Mouse (Mus musculus): ENCODE measurements around the gene Mdh2. TPM values are rescaled to one million over a fixed set of nuclear protein-coding genes. Genes with fewer than 3 reads are reported as not detected.

Gene Mdh2
- polyA plus RNA-seq, 1 experiment, result 725 TPM

DNA sequence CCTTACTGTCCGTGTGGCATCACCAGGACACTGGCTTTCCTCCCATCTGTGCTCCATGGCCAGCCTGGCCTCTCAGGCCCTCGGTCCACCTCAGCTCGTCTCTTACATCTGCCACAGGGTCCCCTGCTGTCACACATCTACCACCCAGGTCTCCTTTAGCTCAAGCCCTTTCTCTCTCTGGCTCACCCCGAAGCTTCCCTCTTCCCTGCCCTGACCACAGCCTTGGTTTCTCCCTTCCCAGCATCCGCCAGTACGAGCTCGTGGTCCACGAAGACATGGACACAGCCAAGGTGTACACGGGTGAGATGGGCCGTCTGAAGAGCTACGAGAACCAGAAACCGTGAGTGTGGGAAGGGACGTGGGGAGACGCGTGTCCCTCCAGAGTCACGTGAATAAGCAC lies 47.0 kb upstream of the Mdh2 start:
- no peak overlapping the region for H3K4me3 ChIP-seq
- no peak for TF ChIP-seq POLR2AphosphoS2 (IDR thresholded peaks at IDR 0.05; ENCODE audit: insufficient read length, low read depth)
- no peak for TF ChIP-seq CEBPB (IDR thresholded peaks at IDR 0.05; ENCODE audit: insufficient read depth, poor library complexity, severe bottlenecking)
- no peak for TF ChIP-seq MAX (IDR thresholded peaks at IDR 0.05; ENCODE audit: low read depth)
- no peak for TF ChIP-seq REST (IDR thresholded peaks at IDR 0.05; ENCODE audit: insufficient read depth, insufficient read length)
- TF ChIP-seq MYOD1 (IDR thresholded peaks at IDR 0.05; ENCODE audit: control insufficient read depth in 1 of 3, insufficient read length in 2 of 3, low read depth in 2 of 3), result no peak
- TF ChIP-seq USF1 (IDR thresholded peaks at IDR 0.05; ENCODE audit: low read depth), result no peak
- no peak for TF ChIP-seq MYOG (IDR thresholded peaks at IDR 0.05; ENCODE audit: control insufficient read depth in 1 of 3, insufficient read depth in 1 of 3, insufficient read length in 2 of 3, low read depth in 2 of 3)
- TF ChIP-seq SRF (IDR thresholded peaks at IDR 0.05; ENCODE audit: control insufficient read depth, insufficient read length, low read depth), result no peak
- TF ChIP-seq TCF3 (IDR thresholded peaks at IDR 0.05; ENCODE audit: insufficient read length, low read depth), result no peak
- TF ChIP-seq TCF12 (IDR thresholded peaks at IDR 0.05; ENCODE audit: insufficient read depth, poor library complexity, severe bottlenecking), result no peak
- TF ChIP-seq POLR2A (IDR thresholded peaks at IDR 0.05; ENCODE audit: insufficient read length, low read depth), result no peak
- TF ChIP-seq E2F4 (IDR thresholded peaks at IDR 0.05; ENCODE audit: insufficient read depth), result no peak
- no peak overlapping the region for H3ac ChIP-seq (ENCODE audit: control insufficient read depth, insufficient read length)
- H3K27me3 ChIP-seq (ENCODE audit: control insufficient read depth, insufficient read depth, insufficient read length), result no peaks in the 10 kb centered on the region
- H3K36me3 ChIP-seq (ENCODE audit: control insufficient read depth, insufficient read depth), result peaks cover 14% of the 10 kb centered on the region
- no peak overlapping the region for H3K4me2 ChIP-seq (ENCODE audit: low read depth)
- H3K79me2 ChIP-seq (ENCODE audit: control insufficient read depth, insufficient read depth), result no peaks in the 10 kb centered on the region

DNA sequence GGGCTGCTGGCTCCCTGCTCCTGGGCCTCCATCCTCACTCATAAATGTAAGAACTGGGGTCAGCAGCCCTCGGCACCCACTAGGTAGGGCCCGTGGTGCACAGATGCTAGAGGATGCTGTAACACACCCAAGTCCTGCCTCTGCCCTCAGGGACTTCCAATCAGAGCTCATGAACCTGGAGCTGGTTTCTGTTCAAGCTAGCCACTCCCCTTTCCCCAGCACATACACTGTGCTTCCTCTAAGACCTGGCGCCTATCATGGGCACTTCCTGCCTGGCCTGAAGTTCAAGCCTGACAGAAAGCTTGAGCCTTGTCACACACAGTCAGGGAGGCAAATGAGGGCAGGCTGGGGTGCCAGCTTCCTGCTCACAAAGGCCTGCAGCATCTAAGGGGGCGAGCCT lies 45.2 kb upstream of the Mdh2 start:
- TF ChIP-seq USF1 (IDR thresholded peaks at IDR 0.05; ENCODE audit: low read depth), result no peak
- TF ChIP-seq TCF3 (IDR thresholded peaks at IDR 0.05; ENCODE audit: insufficient read length, low read depth), result no peak
- TF ChIP-seq MYOG (IDR thresholded peaks at IDR 0.05; ENCODE audit: control insufficient read depth in 1 of 3, insufficient read depth in 1 of 3, insufficient read length in 2 of 3, low read depth in 2 of 3), result no peak
- Histone ChIP-seq H3K4me2 (ENCODE audit: low read depth) (no peak overlapping the region), H3K79me2 (ENCODE audit: control insufficient read depth, insufficient read depth) (no peaks in the 10 kb centered on the region), H3ac (ENCODE audit: control insufficient read depth, insufficient read length) (no peak overlapping the region), H3K27me3 (ENCODE audit: control insufficient read depth, insufficient read depth, insufficient read length) (no peaks in the 10 kb centered on the region), H3K36me3 (ENCODE audit: control insufficient read depth, insufficient read depth) (peaks cover 15% of the 10 kb centered on the region), H3K4me3 (no peak overlapping the region)

DNA sequence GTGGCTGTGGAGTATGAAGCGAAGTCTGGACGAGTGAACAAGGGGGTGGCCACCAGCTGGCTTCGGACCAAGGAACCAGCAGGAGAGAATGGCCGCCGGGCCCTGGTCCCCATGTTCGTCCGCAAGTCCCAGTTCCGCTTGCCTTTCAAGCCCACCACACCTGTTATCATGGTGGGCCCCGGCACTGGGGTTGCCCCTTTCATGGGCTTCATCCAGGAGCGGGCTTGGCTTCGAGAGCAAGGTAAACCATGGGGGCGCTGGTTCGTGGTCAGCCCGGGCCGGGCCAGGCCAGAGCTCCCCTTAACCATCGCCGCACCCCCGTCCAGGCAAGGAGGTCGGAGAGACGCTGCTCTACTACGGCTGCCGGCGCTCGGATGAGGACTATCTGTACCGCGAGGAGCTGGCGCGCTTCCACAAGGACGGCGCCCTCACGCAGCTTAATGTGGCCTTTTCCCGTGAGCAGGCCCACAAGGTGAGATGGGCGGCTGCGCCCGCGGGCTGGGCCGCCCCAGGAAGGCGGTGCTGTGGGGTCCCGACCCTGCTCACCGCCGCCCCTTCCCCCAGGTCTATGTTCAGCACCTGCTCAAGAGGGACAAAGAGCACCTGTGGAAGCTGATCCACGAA lies 44.1 kb upstream of the Mdh2 start:
- Histone ChIP-seq H3K79me2 (ENCODE audit: control insufficient read depth, insufficient read depth) (no peaks in the 10 kb centered on the region), H3K4me3 (no peak overlapping the region), H3K27me3 (ENCODE audit: control insufficient read depth, insufficient read depth, insufficient read length) (no peaks in the 10 kb centered on the region), H3K4me2 (ENCODE audit: low read depth) (no peak overlapping the region), H3K36me3 (ENCODE audit: control insufficient read depth, insufficient read depth) (peaks cover 15% of the 10 kb centered on the region), H3ac (ENCODE audit: control insufficient read depth, insufficient read length) (no peak overlapping the region)
- TF ChIP-seq MYOD1 (IDR thresholded peaks at IDR 0.05; ENCODE audit: control insufficient read depth in 1 of 3, insufficient read length in 2 of 3, low read depth in 2 of 3) (no peak), MYOG (IDR thresholded peaks at IDR 0.05; ENCODE audit: control insufficient read depth in 1 of 3, insufficient read depth in 1 of 3, insufficient read length in 2 of 3, low read depth in 2 of 3) (no peak), POLR2AphosphoS2 (IDR thresholded peaks at IDR 0.05; ENCODE audit: insufficient read length, low read depth) (no peak), TCF12 (IDR thresholded peaks at IDR 0.05; ENCODE audit: insufficient read depth, poor library complexity, severe bottlenecking) (no peak), REST (IDR thresholded peaks at IDR 0.05; ENCODE audit: insufficient read depth, insufficient read length) (no peak), E2F4 (IDR thresholded peaks at IDR 0.05; ENCODE audit: insufficient read depth) (no peak), SRF (IDR thresholded peaks at IDR 0.05; ENCODE audit: control insufficient read depth, insufficient read length, low read depth) (no peak), POLR2A (IDR thresholded peaks at IDR 0.05; ENCODE audit: insufficient read length, low read depth) (no peak), USF1 (IDR thresholded peaks at IDR 0.05; ENCODE audit: low read depth) (no peak), CEBPB (IDR thresholded peaks at IDR 0.05; ENCODE audit: insufficient read depth, poor library complexity, severe bottlenecking) (no peak), MAX (IDR thresholded peaks at IDR 0.05; ENCODE audit: low read depth) (no peak), TCF3 (IDR thresholded peaks at IDR 0.05; ENCODE audit: insufficient read length, low read depth) (no peak)

DNA sequence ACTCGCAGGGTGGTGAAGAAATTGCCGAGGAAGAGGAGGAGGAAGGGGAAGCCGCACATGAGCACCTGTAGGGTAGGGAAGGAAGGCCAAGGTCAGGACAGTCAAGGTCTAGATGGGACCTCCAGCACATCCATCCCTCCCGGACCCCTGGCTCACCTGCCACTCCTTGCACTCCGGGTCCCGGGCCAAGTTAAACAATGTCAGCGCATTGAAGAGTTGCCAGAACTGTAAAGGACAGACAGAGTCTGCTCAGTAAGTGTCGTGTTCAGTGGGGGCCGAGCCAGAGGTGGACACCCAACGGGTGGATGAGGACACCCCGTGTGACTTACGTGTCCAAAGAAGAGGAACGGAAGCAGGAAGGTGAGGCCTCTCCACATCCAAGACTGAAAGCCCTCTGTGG lies 42.5 kb upstream of the Mdh2 start:
- Histone ChIP-seq H3K4me3 (no peak overlapping the region), H3ac (ENCODE audit: control insufficient read depth, insufficient read length) (no peak overlapping the region), H3K4me2 (ENCODE audit: low read depth) (no peak overlapping the region), H3K27me3 (ENCODE audit: control insufficient read depth, insufficient read depth, insufficient read length) (no peaks in the 10 kb centered on the region), H3K79me2 (ENCODE audit: control insufficient read depth, insufficient read depth) (no peaks in the 10 kb centered on the region), H3K36me3 (ENCODE audit: control insufficient read depth, insufficient read depth) (peaks cover 15% of the 10 kb centered on the region)
- no peak for TF ChIP-seq TCF3 (IDR thresholded peaks at IDR 0.05; ENCODE audit: insufficient read length, low read depth)
- no peak for TF ChIP-seq POLR2AphosphoS2 (IDR thresholded peaks at IDR 0.05; ENCODE audit: insufficient read length, low read depth)
- no peak for TF ChIP-seq TCF12 (IDR thresholded peaks at IDR 0.05; ENCODE audit: insufficient read depth, poor library complexity, severe bottlenecking)
- TF ChIP-seq MAX (IDR thresholded peaks at IDR 0.05; ENCODE audit: low read depth), result no peak
- TF ChIP-seq USF1 (IDR thresholded peaks at IDR 0.05; ENCODE audit: low read depth), result no peak
- no peak for TF ChIP-seq E2F4 (IDR thresholded peaks at IDR 0.05; ENCODE audit: insufficient read depth)
- no peak for TF ChIP-seq REST (IDR thresholded peaks at IDR 0.05; ENCODE audit: insufficient read depth, insufficient read length)
- no peak for TF ChIP-seq CEBPB (IDR thresholded peaks at IDR 0.05; ENCODE audit: insufficient read depth, poor library complexity, severe bottlenecking)
- TF ChIP-seq SRF (IDR thresholded peaks at IDR 0.05; ENCODE audit: control insufficient read depth, insufficient read length, low read depth), result no peak
- TF ChIP-seq POLR2A (IDR thresholded peaks at IDR 0.05; ENCODE audit: insufficient read length, low read depth), result no peak
- TF ChIP-seq MYOG (IDR thresholded peaks at IDR 0.05; ENCODE audit: control insufficient read depth in 1 of 3, insufficient read depth in 1 of 3, insufficient read length in 2 of 3, low read depth in 2 of 3), result no peak
- no peak for TF ChIP-seq MYOD1 (IDR thresholded peaks at IDR 0.05; ENCODE audit: control insufficient read depth in 1 of 3, insufficient read length in 2 of 3, low read depth in 2 of 3)
